Comparison of ENCODE assay signal across 20 mouse cellular contexts in the genomic region with DNA sequence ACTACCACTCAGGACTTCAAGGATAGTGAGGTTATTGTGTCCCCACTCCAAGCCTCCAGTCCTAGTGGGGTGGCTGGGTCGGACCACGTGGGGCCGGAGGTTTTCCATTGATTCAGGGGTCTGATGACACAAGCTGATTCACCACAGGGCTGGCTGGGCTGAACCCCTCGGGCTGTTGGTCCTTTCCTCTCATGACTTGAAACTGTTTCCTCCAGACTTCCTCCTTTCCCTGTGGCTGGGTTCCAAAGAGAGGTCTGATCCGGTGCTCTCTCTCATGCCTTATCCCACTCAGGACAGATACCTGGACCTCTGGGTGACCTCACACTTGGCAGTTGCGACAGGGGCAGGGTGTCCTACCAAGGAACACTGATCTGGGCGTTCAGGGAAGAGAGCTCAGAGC. TPM values are rescaled to one million over a fixed set of nuclear protein-coding genes. Genes with fewer than 3 reads are reported as not detected.
"Had no signal": no experiment of that assay in that cellular context is flagged by ENCODE, and none has a peak within 500 bp of the region (broad histone marks: within the 10 kb centered on the region; RNA-seq: fewer than 3 reads in every experiment).

No protein-coding gene starts in this region.

- H3K9me3 ChIP-seq: kidney, embryonic 15.5 days; limb, embryonic 12.5 days; midbrain, embryonic 13.5 days; neural tube, embryonic 15.5 days had no signal

- ATAC-seq: intestine, embryonic 16.5 days; lung, postnatal 0 days; midbrain, embryonic 13.5 days had no signal

- H3K36me3 ChIP-seq: kidney, embryonic 15.5 days; limb, embryonic 12.5 days; midbrain, embryonic 13.5 days; neural tube, embryonic 15.5 days had no signal

- H3K4me3 ChIP-seq: kidney, embryonic 15.5 days; limb, embryonic 12.5 days; midbrain, embryonic 13.5 days; myocyte; neural tube, embryonic 15.5 days had no signal

- H3K27ac ChIP-seq: kidney, embryonic 15.5 days; limb, embryonic 12.5 days; liver, embryonic 14.5 days; midbrain, embryonic 13.5 days; neural tube, embryonic 15.5 days; stomach, postnatal 0 days had no signal

- H3K27me3 ChIP-seq: kidney, embryonic 15.5 days; limb, embryonic 12.5 days; midbrain, embryonic 13.5 days; neural tube, embryonic 15.5 days had no signal

- DNase-seq: kidney, adult 2 months; kidney, postnatal 14 days; layer of hippocampus, postnatal 36 days; liver; lung, adult 2 months; lung, postnatal 36 days; right cerebral cortex, adult 18-20 months; right cerebral cortex, postnatal 25 days; thymus, adult 2 months; thymus, postnatal 25 days had no signal

- H3K4me1 ChIP-seq: kidney, embryonic 15.5 days; limb, embryonic 12.5 days; midbrain, embryonic 13.5 days; neural tube, embryonic 15.5 days had no signal

- H3K9ac ChIP-seq: kidney, embryonic 15.5 days; limb, embryonic 12.5 days; liver, embryonic 14.5 days; midbrain, embryonic 13.5 days; neural tube, embryonic 15.5 days had no signal

RNA-seq across cellular contexts. Expression of gene Osm, which starts 3.9 kb away (rescaled TPM):
- total RNA-seq: layer of hippocampus, postnatal 36 days had no signal
- polyA plus RNA-seq: kidney, embryonic 15.5 days; limb, embryonic 12.5 days; midbrain, embryonic 13.5 days; myocyte; neural tube, embryonic 11.5 days; neural tube, embryonic 15.5 days had no signal

RNA-seq across cellular contexts. Expression of gene Lif, which starts 17.2 kb away (rescaled TPM):
- polyA plus RNA-seq: neural tube, embryonic 11.5 days had no signal
